Mouse (Mus musculus) embryonic facial prominence, embryonic 12.5 days (tissue): Measurements from ENCODE around the gene Gm28551. TPM values are rescaled to one million over a fixed set of nuclear protein-coding genes. Genes with fewer than 3 reads are reported as not detected.

Experiments used
- polyA plus RNA-seq: library from polyadenylated mRNA; unstranded; fragments of >200 nt; fragmentation: Nextera tagmentation; extraction: Ambion mirVana; gene quantifications from 2 replicates; pipeline ENCODE4 v1.2.1, GENCODE M21; 2016

The Gm28551 gene
- polyA plus RNA-seq, 1 experiment from 2014 or later = 0.63 TPM

Other genes with a start within 250 kb of the Gm28551 start
- not detected in 2 replicates for gene 1700019A02Rik, start 165.0 kb downstream of the Gm28551 start, polyA plus RNA-seq
- 24.2 and 25.3 TPM in 2 replicates for gene Pms1, start 55.6 kb downstream of the Gm28551 start, polyA plus RNA-seq
- 46.2 and 47.0 TPM in 2 replicates for gene Ormdl1, start 55.6 kb downstream of the Gm28551 start, polyA plus RNA-seq
- gene Gm28778, start 55.6 kb downstream of the Gm28551 start, polyA plus RNA-seq = not detected in 2 replicates
- gene Osgepl1, start 39.0 kb downstream of the Gm28551 start, polyA plus RNA-seq = 20.8 and 23.0 TPM in 2 replicates
- gene Asdurf, start within 50 bp of the Gm28551 start, polyA plus RNA-seq = not detected in 2 replicates
- 83.5 and 91.9 TPM in 2 replicates for gene Asnsd1, start 85 bp upstream of the Gm28551 start, polyA plus RNA-seq